Mouse (Mus musculus) testis, adult 2 months (tissue): ENCODE results near the gene Aif1. TPM values are rescaled to one million over a fixed set of nuclear protein-coding genes. Genes with fewer than 3 reads are reported as not detected.
A peak's percentile ranks its signal among the peaks of the same experiment; 100 is the strongest.

Source experiments
- H3K27ac ChIP-seq: fragments of 200-500 bp; 2 replicates; pipeline ENCODE4 v1.5.1; 2012; ENCODE audit warnings: low read depth, low read length; ENCODE audit not compliant: control insufficient read depth, insufficient read depth
- H3K27me3 ChIP-seq: fragments of 200-500 bp; 2 replicates; pipeline ENCODE4 v1.6.1; 2012; ENCODE audit warnings: mild to moderate bottlenecking, low read length, moderate library complexity; ENCODE audit not compliant: control insufficient read depth, insufficient read depth
- H3K36me3 ChIP-seq: fragments of 200-500 bp; 2 replicates; pipeline ENCODE4 v1.6.1; 2012; ENCODE audit warnings: mild to moderate bottlenecking, low read length; ENCODE audit not compliant: control insufficient read depth, insufficient read depth
- H3K4me1 ChIP-seq: fragments of 200-500 bp; 2 replicates; pipeline ENCODE4 v1.6.1; 2012; ENCODE audit warnings: low read length; ENCODE audit not compliant: control insufficient read depth, insufficient read depth
- H3K4me3 ChIP-seq: fragments of 200-500 bp; 2 replicates; pipeline ENCODE4 v1.5.1; 2012; ENCODE audit warnings: low read depth, mild to moderate bottlenecking, low read length, moderate library complexity, mixed read lengths; ENCODE audit not compliant: control insufficient read depth
- CTCF ChIP-seq: fragments of 200-500 bp; IDR thresholded peaks from 2 replicates; pipeline ENCODE4 v1.5.1; 2012; ENCODE audit warnings: low read depth, mild to moderate bottlenecking, inconsistent platforms, low read length, moderate library complexity; ENCODE audit not compliant: control insufficient read depth, insufficient read depth, insufficient replicate concordance
- POLR2A ChIP-seq: fragments of 200-500 bp; IDR thresholded peaks from 2 replicates; pipeline ENCODE4 v1.6.1; 2012; ENCODE audit warnings: low read depth, mild to moderate bottlenecking, inconsistent platforms, low read length, moderate library complexity; ENCODE audit not compliant: control insufficient read depth
- polyA plus RNA-seq: library from polyadenylated mRNA; depleted of rRNA; stranded (reverse); fragments of >200 nt; gene quantifications from 2 replicates; pipeline ENCODE4 v1.2.3, GENCODE M21; 2012

Gene Aif1
- polyA plus RNA-seq, 1 experiment = 444 TPM

DNA sequence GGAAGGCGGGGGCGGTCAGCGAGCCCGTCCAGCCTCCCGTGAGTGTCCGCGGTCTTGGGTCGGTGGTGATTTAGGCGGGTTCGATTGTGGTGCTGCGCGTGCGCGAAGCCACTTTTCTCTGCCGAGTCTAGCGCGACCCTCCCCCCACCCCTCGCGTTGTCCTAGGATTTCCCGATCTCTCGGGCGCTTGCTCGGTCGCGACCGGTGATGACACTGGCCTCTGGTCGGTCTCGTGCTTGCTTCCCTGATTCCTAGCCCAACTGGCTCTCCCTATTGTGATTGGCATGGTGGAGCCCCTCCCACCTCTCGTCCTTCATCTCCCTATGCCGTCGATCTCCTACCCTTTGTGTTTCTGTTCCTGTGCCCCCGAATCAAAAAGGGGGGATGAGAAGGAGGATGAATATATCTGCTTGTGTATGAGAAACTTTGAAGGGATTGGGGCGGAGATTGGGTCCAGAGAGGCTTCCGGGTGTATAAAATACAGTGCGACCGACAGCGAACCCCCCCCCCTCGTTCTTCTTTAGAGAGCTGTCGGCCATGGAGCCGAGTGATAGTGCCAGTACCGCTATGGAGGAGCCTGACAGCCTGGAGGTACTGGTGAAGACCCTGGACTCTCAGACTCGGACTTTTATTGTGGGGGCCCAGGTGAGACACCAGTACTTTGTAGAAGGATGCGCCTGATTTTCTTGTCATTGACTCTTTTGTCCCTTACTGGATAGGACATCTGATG lies 40.1 kb downstream of the Aif1 start:
- Histone ChIP-seq H3K27me3 (no peaks in the 10 kb centered on the region), H3K36me3 (peaks cover 3% of the 10 kb centered on the region), H3K4me3 (peak overlapping the region; percentile 98), H3K27ac (peak overlapping the region; percentile 97), H3K4me1 (peaks cover 7% of the 10 kb centered on the region; the same call in 1 of the 2 replicates)
- TF ChIP-seq POLR2A = peak; percentile 28
- TF ChIP-seq CTCF = no peak

DNA sequence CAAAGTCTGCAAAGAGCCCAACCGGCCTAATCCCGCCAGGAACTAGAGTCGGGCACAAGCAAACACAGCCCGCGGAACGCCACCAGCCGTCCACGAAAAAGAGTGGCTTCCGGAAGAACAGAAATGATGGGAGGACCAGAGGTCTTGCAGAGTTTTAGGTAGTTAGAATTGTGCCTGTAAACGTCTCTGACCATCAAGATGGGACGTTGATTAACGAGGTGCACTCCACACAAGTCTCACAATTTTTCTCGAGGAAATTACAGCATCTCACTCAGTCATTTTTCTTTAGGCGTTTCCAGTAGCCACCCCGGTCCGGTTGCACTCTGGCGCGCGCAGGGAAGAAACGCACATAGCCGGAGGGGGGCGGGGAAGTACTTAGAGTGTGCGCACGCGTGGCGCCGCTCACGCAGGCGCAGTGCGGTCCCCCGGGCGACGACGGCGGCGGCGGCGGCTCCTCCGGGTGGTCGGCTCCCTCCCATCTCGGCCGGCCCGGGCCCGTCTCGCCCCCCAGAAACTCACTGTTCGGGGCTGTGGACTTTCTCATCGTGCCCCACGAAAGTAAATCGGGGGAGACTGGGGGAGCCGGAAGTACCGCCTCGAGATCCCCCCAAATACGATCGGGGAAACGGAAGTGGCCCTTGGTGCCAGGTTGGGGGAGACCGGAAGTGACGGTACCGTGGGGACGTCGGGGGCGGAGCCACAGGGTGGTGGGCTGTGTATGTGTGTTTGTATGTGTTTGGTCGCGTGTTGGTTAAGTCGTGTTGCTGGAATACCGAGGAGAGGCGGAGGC lies 40.9 kb downstream of the Aif1 start, which contains the start of gene Bag6:
Gene Bag6 (plus strand): TSS at position 378 of the 790 bp plus-strand sequence.
- no peaks in the 10 kb centered on the region for H3K27me3 ChIP-seq
- H3K4me3 ChIP-seq = peak within 1 kb of the TSS; percentile 98
- H3K4me1 ChIP-seq = peaks cover 2% of the 10 kb centered on the region; the same call in 1 of the 2 replicates
- peaks cover 2% of the 10 kb centered on the region for H3K36me3 ChIP-seq
- peak within 1 kb of the TSS; percentile 97 for H3K27ac ChIP-seq
- TF ChIP-seq POLR2A = peak; percentile 70
- TF ChIP-seq CTCF = no peak; the same call in 1 of the 2 replicates

DNA sequence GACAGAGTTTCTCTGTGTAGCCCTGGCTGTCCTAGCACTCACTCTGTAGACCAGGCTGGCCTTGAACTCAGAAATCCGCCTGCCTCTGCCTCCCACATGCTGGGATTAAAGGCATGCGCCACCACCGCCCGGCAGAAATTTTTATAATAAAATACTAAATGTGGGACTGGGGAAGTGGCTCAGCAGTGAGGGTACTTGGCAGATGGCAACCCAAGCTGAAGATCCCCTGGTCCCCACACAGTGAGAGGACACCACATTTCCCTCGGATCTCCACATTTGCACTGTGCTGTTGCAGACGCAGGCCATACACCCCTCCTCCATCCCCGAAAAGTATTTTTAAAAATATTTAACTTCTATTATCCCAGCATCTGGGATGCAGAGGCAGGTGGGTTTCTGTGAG lies 42.4 kb downstream of the Aif1 start:
- Histone ChIP-seq H3K4me1 (peaks cover 2% of the 10 kb centered on the region; the same call in 1 of the 2 replicates), H3K4me3 (no peak overlapping the region), H3K36me3 (peaks cover 2% of the 10 kb centered on the region), H3K27me3 (no peaks in the 10 kb centered on the region), H3K27ac (no peak overlapping the region)
- no peak for TF ChIP-seq CTCF
- no peak for TF ChIP-seq POLR2A

DNA sequence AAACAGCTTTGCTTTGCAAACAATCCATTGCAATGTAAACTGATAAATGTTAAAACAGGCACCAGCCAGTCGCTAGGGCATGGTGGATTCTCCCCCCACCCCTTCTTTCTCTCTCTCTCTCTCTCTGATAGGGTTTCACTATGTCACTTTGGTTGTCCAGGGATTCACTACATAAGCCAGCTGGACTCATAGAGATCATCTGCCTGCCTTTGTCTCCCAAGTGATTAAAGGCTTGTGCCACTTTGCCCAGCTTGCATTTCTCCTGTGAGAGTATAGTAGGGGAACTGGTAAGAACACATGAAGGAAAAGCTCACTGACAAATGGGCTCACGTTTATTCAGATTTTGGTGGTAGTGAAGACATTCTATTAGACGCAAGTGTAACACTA lies 43.7 kb downstream of the Aif1 start:
- Histone ChIP-seq H3K4me1 (peaks cover 5% of the 10 kb centered on the region), H3K4me3 (no peak overlapping the region), H3K27ac (no peak overlapping the region)

DNA sequence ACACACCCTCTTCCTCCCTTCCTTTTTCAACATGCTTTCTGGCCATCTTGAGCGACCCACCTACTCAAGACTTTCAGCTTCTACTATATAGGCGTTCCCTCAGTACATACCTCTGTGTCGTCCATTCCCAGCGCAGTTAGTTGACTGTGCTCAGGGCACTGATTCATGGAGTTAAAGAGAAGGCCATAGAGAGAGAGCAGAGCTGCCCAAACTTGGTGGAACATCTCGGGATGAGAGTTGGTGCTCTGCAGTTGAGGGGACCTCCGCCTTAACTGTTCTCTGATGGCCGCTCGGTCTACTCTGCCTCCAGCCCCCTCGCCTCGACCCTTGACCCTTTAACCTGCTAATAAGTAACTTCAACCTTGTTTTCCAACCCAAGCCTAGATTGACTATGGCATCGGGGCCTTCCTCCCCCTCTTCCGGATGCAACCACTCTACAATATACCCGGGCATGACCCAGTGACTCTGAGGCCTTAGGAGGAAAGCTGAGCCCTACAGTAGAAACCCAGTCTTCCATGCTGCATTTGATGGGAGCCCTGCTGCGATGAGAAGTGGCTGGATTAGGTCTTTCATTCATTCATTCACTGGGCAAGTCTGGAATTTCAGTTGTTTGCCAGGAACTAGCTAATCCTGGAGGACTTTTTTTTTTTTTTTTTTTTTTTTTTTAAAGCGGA lies 44.2 kb downstream of the Aif1 start, which contains the start of gene Apom:
Gene Apom (minus strand): TSS at position 551 of the 674 bp plus-strand sequence.
- no peak within 1 kb of the TSS for H3K27ac ChIP-seq
- TF ChIP-seq CTCF (no peak), POLR2A (no peak)
- H3K27me3 ChIP-seq = no peaks in the 10 kb centered on the region
- peaks cover 2% of the 10 kb centered on the region for H3K36me3 ChIP-seq
- H3K4me1 ChIP-seq = peaks cover 10% of the 10 kb centered on the region
- no peak within 1 kb of the TSS for H3K4me3 ChIP-seq

More for the DNA sequence above, 43.7 kb downstream of the Aif1 start:
- Histone ChIP-seq H3K27me3 (no peaks in the 10 kb centered on the region), H3K36me3 (peaks cover 2% of the 10 kb centered on the region)
- no peak for TF ChIP-seq POLR2A
- TF ChIP-seq CTCF = no peak

DNA sequence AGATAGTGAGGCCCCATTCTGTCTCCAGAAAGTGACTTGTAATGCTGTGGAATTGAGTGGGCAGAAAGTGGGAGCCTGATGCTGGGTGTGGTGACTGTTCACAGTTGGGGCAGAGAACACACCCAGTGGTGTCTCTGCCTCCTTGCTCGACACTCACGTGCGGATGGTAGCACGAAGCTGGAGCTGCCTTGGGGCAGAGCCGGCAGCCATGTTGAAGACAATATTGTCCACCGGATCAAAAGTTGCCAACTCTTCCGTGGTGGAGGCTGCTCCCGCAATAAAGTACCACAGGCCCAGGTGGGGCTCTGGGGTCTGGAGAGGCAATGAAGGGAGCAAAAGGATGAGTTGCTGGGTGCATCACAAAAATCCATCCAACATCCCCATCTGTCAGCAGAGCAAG lies 44.8 kb downstream of the Aif1 start:
- Histone ChIP-seq H3K27ac (no peak overlapping the region), H3K4me3 (no peak overlapping the region), H3K36me3 (no peaks in the 10 kb centered on the region), H3K4me1 (peaks cover 16% of the 10 kb centered on the region), H3K27me3 (no peaks in the 10 kb centered on the region)
- no peak for TF ChIP-seq CTCF

DNA sequence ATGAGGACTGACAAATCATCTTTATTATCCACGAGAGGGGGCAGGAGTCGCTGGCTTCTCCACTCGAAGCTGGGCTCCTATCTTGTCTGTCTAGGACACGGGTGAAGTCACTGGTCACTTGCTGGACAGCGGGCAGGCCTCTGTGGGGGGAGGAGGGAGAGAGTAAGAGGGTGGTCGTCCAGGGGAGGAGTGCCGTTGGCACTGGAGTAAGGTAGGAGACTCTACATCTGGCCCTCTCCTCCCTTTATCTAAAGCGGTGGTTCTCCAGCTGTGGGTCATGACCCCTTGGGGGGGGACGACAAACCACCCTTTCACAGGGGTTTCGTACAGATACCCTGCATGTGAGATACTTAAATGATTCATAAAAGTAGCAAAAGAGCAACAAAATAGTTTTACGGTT lies 46.9 kb downstream of the Aif1 start:
- no peaks in the 10 kb centered on the region for H3K36me3 ChIP-seq
- TF ChIP-seq CTCF (no peak), POLR2A (no peak)
- no peak overlapping the region for H3K4me3 ChIP-seq
- H3K27ac ChIP-seq = no peak overlapping the region
- no peaks in the 10 kb centered on the region for H3K27me3 ChIP-seq
- H3K4me1 ChIP-seq = peaks cover 20% of the 10 kb centered on the region
